Mouse (Mus musculus): ENCODE measurements around the gene Adamts14.

Gene Adamts14

GRCm38 (mm10) chr10:61179927-61180326 lies 93.3 kb downstream of the Adamts14 start:
- DNase-seq (ENCODE audit: low read depth) = no peak

- no peak for DNase-seq (ENCODE audit: low read depth)
Measured at GRCm38 (mm10) chr10:61178687-61179086, 94.6 kb downstream of the Adamts14 start.

- no peak for DNase-seq (ENCODE audit: low read depth)
Measured at GRCm38 (mm10) chr10:61177751-61178150, 95.5 kb downstream of the Adamts14 start.

GRCm38 (mm10) chr10:61176221-61176790 lies 96.9 kb downstream of the Adamts14 start:
- DNase-seq (ENCODE audit: low read depth) = no peak

- peak; percentile 80 for DNase-seq (ENCODE audit: low read depth)
Measured at GRCm38 (mm10) chr10:61175442-61176204, 97.6 kb downstream of the Adamts14 start.

GRCm38 (mm10) chr10:61174711-61175441 lies 98.4 kb downstream of the Adamts14 start:
- no peak for DNase-seq (ENCODE audit: low read depth)

GRCm38 (mm10) chr10:61172496-61172895 lies 100.7 kb downstream of the Adamts14 start:
- DNase-seq (ENCODE audit: low read depth) = peak; percentile 16

GRCm38 (mm10) chr10:61171654-61172053 lies 101.6 kb downstream of the Adamts14 start, which contains the start of gene Tbata:
TSS of gene Tbata (plus strand) at chr10:61171954.
- no peak for DNase-seq (ENCODE audit: low read depth)

- no peak for DNase-seq (ENCODE audit: low read depth)
Measured at GRCm38 (mm10) chr10:61168393-61168792, 104.8 kb downstream of the Adamts14 start.

GRCm38 (mm10) chr10:61167333-61168096 lies 105.7 kb downstream of the Adamts14 start:
- DNase-seq (ENCODE audit: low read depth) = no peak

GRCm38 (mm10) chr10:61162366-61162765 lies 110.9 kb downstream of the Adamts14 start:
- DNase-seq (ENCODE audit: low read depth) = no peak

- DNase-seq (ENCODE audit: low read depth) = peak; percentile 65
Measured at GRCm38 (mm10) chr10:61160671-61161070, 112.6 kb downstream of the Adamts14 start.

GRCm38 (mm10) chr10:61160089-61160488 lies 113.1 kb downstream of the Adamts14 start:
- peak; percentile 17 for DNase-seq (ENCODE audit: low read depth)

- no peak for DNase-seq (ENCODE audit: low read depth)
Measured at GRCm38 (mm10) chr10:61158594-61158993, 114.6 kb downstream of the Adamts14 start.

- no peak for DNase-seq (ENCODE audit: low read depth)
Measured at GRCm38 (mm10) chr10:61156453-61156852, 116.8 kb downstream of the Adamts14 start.

GRCm38 (mm10) chr10:61155611-61156010 lies 117.6 kb downstream of the Adamts14 start:
- DNase-seq (ENCODE audit: low read depth) = no peak

GRCm38 (mm10) chr10:61152131-61152530 lies 121.1 kb downstream of the Adamts14 start:
- no peak for DNase-seq (ENCODE audit: low read depth)

- DNase-seq (ENCODE audit: low read depth) = no peak
Measured at GRCm38 (mm10) chr10:61150616-61151015, 122.6 kb downstream of the Adamts14 start.

- no peak for DNase-seq (ENCODE audit: low read depth)
Measured at GRCm38 (mm10) chr10:61149476-61149875, 123.8 kb downstream of the Adamts14 start.

- DNase-seq (ENCODE audit: low read depth) = peak; percentile 99
Measured at GRCm38 (mm10) chr10:61147157-61148040, 125.8 kb downstream of the Adamts14 start, which contains the start of gene Sgpl1. TSS of gene Sgpl1 (minus strand) at chr10:61147703.

Data from NIH3T3 (cell line).